25 mouse cellular contexts compared by ENCODE assay signal in the genomic region with DNA sequence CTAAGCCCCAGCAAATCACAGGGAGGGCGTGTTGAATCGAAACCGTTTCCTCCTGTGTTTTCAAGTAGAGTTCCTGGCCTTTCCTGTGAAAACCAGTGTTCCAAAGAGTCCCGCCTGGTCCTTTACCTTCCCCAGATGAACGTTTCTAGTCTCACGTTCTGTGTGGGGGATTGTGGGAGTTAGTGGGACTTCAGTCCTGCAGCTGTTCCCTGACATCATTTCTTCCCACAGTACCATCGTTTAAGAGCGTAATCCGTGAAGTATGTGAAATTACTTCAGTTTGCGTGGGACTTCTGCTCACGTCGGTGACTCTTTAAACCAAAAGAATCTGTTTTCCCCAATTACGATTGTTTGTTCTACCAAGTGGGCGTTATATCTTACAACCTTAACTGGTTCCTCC.
"Had no signal": no experiment of that assay in that cellular context is flagged by ENCODE, and none has a peak within 500 bp of the region (broad histone marks: within the 10 kb centered on the region; RNA-seq: fewer than 3 reads in every experiment).

No protein-coding gene starts in this region.

- H3K27me3 ChIP-seq: embryonic facial prominence, embryonic 12.5 days; embryonic facial prominence, embryonic 13.5 days; embryonic facial prominence, embryonic 15.5 days; forebrain, embryonic 12.5 days; forebrain, embryonic 13.5 days; forebrain, embryonic 15.5 days had no signal

- H3K9ac ChIP-seq: embryonic facial prominence, embryonic 12.5 days; embryonic facial prominence, embryonic 13.5 days; embryonic facial prominence, embryonic 15.5 days; forebrain, embryonic 12.5 days; forebrain, embryonic 13.5 days; forebrain, embryonic 15.5 days; forebrain, postnatal 0 days had no signal

- H3K4me3 ChIP-seq: embryonic facial prominence, embryonic 10.5 days; embryonic facial prominence, embryonic 12.5 days; embryonic facial prominence, embryonic 13.5 days; embryonic facial prominence, embryonic 15.5 days; erythroblast, embryonic 14.5 days; forebrain, embryonic 10.5 days; forebrain, embryonic 12.5 days; forebrain, embryonic 13.5 days; forebrain, embryonic 15.5 days; gastrocnemius, adult 2 months; heart, adult 2 months had no signal

- H3K4me2 ChIP-seq: embryonic facial prominence, embryonic 12.5 days; embryonic facial prominence, embryonic 13.5 days; embryonic facial prominence, embryonic 15.5 days; forebrain, embryonic 12.5 days; forebrain, embryonic 13.5 days; forebrain, embryonic 15.5 days had no signal

- H3K9me3 ChIP-seq: embryonic facial prominence, embryonic 10.5 days; embryonic facial prominence, embryonic 12.5 days; embryonic facial prominence, embryonic 13.5 days; embryonic facial prominence, embryonic 15.5 days; forebrain, embryonic 10.5 days; forebrain, embryonic 12.5 days; forebrain, embryonic 13.5 days; forebrain, embryonic 15.5 days had no signal

- DNase-seq: cerebellum, postnatal 10 days; cerebellum, postnatal 14 days; cerebellum, postnatal 25 days; cerebellum, postnatal 36 days; embryo, embryonic 11 days; forebrain, postnatal 0 days; gastrocnemius, adult 2 months; gastrocnemius, postnatal 10 days; gastrocnemius, postnatal 14 days; gastrocnemius, postnatal 25 days; gastrocnemius, postnatal 36 days; heart, adult 11 months; heart, adult 18-20 months; heart, adult 2 months had no signal

- H3K4me1 ChIP-seq: embryonic facial prominence, embryonic 10.5 days; embryonic facial prominence, embryonic 12.5 days; embryonic facial prominence, embryonic 15.5 days; forebrain, embryonic 10.5 days; forebrain, embryonic 12.5 days; forebrain, embryonic 13.5 days had no signal

- H3K36me3 ChIP-seq: forebrain, embryonic 15.5 days had no signal

- ATAC-seq: forebrain, embryonic 13.5 days; forebrain, embryonic 14.5 days; forebrain, embryonic 15.5 days; forebrain, embryonic 16.5 days; forebrain, postnatal 0 days had no signal

- H3K27ac ChIP-seq: embryonic facial prominence, embryonic 10.5 days; embryonic facial prominence, embryonic 12.5 days; embryonic facial prominence, embryonic 13.5 days; embryonic facial prominence, embryonic 15.5 days; forebrain, embryonic 10.5 days; forebrain, embryonic 12.5 days; forebrain, embryonic 13.5 days; forebrain, embryonic 15.5 days; heart, adult 2 months had no signal
